Mouse (Mus musculus) liver, embryonic 11.5 days (tissue): Measurements from ENCODE around the gene Glod4. TPM values are rescaled to one million over a fixed set of nuclear protein-coding genes. Genes with fewer than 3 reads are reported as not detected.

Experiments
- ATAC-seq: fragments of 200-750 bp; cut with Nextera tagmentation; replicated peaks from 2 replicates; pipeline ENCODE4 v1.8.0; 2017; ENCODE audit warnings: moderate number of reproducible peaks, mild to moderate bottlenecking, moderate TSS enrichment, moderate library complexity; ENCODE audit not compliant: low FRiP score
- DNase-seq: peaks from one replicate; pipeline ENCODE4 v3.0.0-alpha.2; 2017; ENCODE audit warnings: low spot score
- H3K27ac ChIP-seq: fragments of 300-500 bp; sonication (generic); 2 replicates; pipeline ENCODE4 v1.5.1; 2014; ENCODE audit warnings: mild to moderate bottlenecking, low read depth, low read length, control low read depth
- H3K27me3 ChIP-seq: fragments of 300-500 bp; sonication (generic); replicated peaks from 2 replicates; pipeline ENCODE4 v1.6.1; 2014; ENCODE audit warnings: low read length, mixed read lengths; ENCODE audit not compliant: control insufficient read depth, insufficient read depth
- H3K36me3 ChIP-seq: fragments of 300-500 bp; sonication (generic); 2 replicates; pipeline ENCODE4 v1.6.1; 2014; ENCODE audit warnings: mild to moderate bottlenecking, low read length, moderate library complexity, mixed read lengths; ENCODE audit not compliant: control insufficient read depth, insufficient read depth
- H3K4me1 ChIP-seq: fragments of 300-500 bp; sonication (generic); replicated peaks from 2 replicates; pipeline ENCODE4 v1.6.1; 2014; ENCODE audit warnings: low read length, mixed read lengths; ENCODE audit not compliant: control insufficient read depth, insufficient read depth
- H3K4me2 ChIP-seq: fragments of 300-500 bp; sonication (generic); 2 replicates; pipeline ENCODE4 v1.6.1; 2014; ENCODE audit warnings: mild to moderate bottlenecking, control low read depth, moderate library complexity
- H3K4me3 ChIP-seq: fragments of 300-500 bp; sonication (generic); 2 replicates; pipeline ENCODE4 v1.5.1; 2014; ENCODE audit warnings: low read depth, low read length, control low read depth
- H3K9ac ChIP-seq: fragments of 300-500 bp; sonication (generic); 2 replicates; pipeline ENCODE4 v1.6.1; 2014; ENCODE audit warnings: low read depth, low read length, control low read depth
- H3K9me3 ChIP-seq: fragments of 300-500 bp; sonication (generic); 2 replicates; pipeline ENCODE4 v1.6.1; 2016; ENCODE audit warnings: low read length, inconsistent platforms, mixed read lengths; ENCODE audit not compliant: control insufficient read depth
- WGBS: fragments of 180-500 bp; shearing (Covaris S2); extraction: QIAGEN DNeasy Blood & Tissue Kit; methylation state at CpG from one replicate; pipeline ENCODE4 v1.1.7; 2014; 5-methylcytosine and 5-hydroxymethylcytosine counted together
- polyA plus RNA-seq: library from polyadenylated mRNA; unstranded; fragments of >200 nt; fragmentation: Nextera tagmentation; extraction: Ambion mirVana; gene quantifications from 2 replicates; pipeline ENCODE4 v1.2.1, GENCODE M21; 2014

The Glod4 gene
- 137 and 144 TPM in 2 replicates for polyA plus RNA-seq

GRCm38 (mm10) chr11:76242901-76243810 is at the start of gene Glod4, which contains the start of gene Mrm3:
Gene Glod4, minus strand, starts transcription at chr11:76243725.
Gene Mrm3, plus strand, starts transcription at chr11:76243715.
- peak; percentile 96 for DNase-seq
- Histone ChIP-seq H3K4me1 (peaks cover 8% of the 10 kb centered on the region), H3K4me3 (peak within 1 kb of the TSS; percentile 86), H3K9ac (peak within 1 kb of the TSS; percentile 81), H3K4me2 (peak within 1 kb of the TSS; percentile 95), H3K9me3 (no peaks in the 10 kb centered on the region), H3K36me3 (peaks cover 8% of the 10 kb centered on the region; the same call in 1 of the 2 replicates), H3K27me3 (no peaks in the 10 kb centered on the region), H3K27ac (peak within 1 kb of the TSS; percentile 40; the same call in 1 of the 2 replicates)
- WGBS: under 1% methylated on average over 61 of the region's 61 CpGs
- peak; percentile 85 for ATAC-seq

- H3K4me1 ChIP-seq: peaks cover 16% of the 10 kb centered on the region
- no peaks in the 10 kb centered on the region for H3K9me3 ChIP-seq
- H3K4me2 ChIP-seq: no peak overlapping the region
- peak overlapping the region; percentile 19; the same call in 1 of the 2 replicates for H3K27ac ChIP-seq
- no peaks in the 10 kb centered on the region for H3K27me3 ChIP-seq
- DNase-seq (no peak), ATAC-seq (no peak)
- H3K36me3 ChIP-seq: no peaks in the 10 kb centered on the region
- no peak overlapping the region for H3K9ac ChIP-seq
- no peak overlapping the region for H3K4me3 ChIP-seq
- WGBS: 64% methylated on average over 6 of the region's 6 CpGs
Measured at GRCm38 (mm10) chr11:76292831-76293230, 49.3 kb upstream of the Glod4 start.

- Histone ChIP-seq H3K4me3 (no peak overlapping the region), H3K9me3 (no peaks in the 10 kb centered on the region), H3K27me3 (no peaks in the 10 kb centered on the region), H3K4me2 (no peak overlapping the region), H3K27ac (peak overlapping the region; percentile 19), H3K9ac (no peak overlapping the region), H3K4me1 (peaks cover 18% of the 10 kb centered on the region), H3K36me3 (no peaks in the 10 kb centered on the region)
- ATAC-seq (no peak), DNase-seq (no peak)
- 64% methylated on average over 15 of the region's 15 CpGs for WGBS
Measured at GRCm38 (mm10) chr11:76292398-76292797, 48.9 kb upstream of the Glod4 start.

- peak overlapping the region; percentile 19; the same call in 1 of the 2 replicates for H3K27ac ChIP-seq
- no peaks in the 10 kb centered on the region for H3K9me3 ChIP-seq
- 68% methylated on average over 4 of the region's 4 CpGs for WGBS
- no peaks in the 10 kb centered on the region for H3K27me3 ChIP-seq
- H3K4me3 ChIP-seq: no peak overlapping the region
- peaks cover 22% of the 10 kb centered on the region for H3K4me1 ChIP-seq
- no peak overlapping the region for H3K9ac ChIP-seq
- no peak overlapping the region for H3K4me2 ChIP-seq
- ATAC-seq (no peak), DNase-seq (no peak)
- no peaks in the 10 kb centered on the region for H3K36me3 ChIP-seq
Measured at GRCm38 (mm10) chr11:76291960-76292359, 48.4 kb upstream of the Glod4 start.

- Histone ChIP-seq H3K4me1 (peaks cover 30% of the 10 kb centered on the region), H3K36me3 (no peaks in the 10 kb centered on the region), H3K9ac (no peak overlapping the region), H3K27me3 (no peaks in the 10 kb centered on the region), H3K4me2 (no peak overlapping the region), H3K9me3 (no peaks in the 10 kb centered on the region), H3K4me3 (no peak overlapping the region), H3K27ac (no peak overlapping the region)
- no peak for DNase-seq
- no peak for ATAC-seq
- WGBS: 55% methylated on average over 11 of the region's 11 CpGs
Measured at GRCm38 (mm10) chr11:76290367-76290766, 46.8 kb upstream of the Glod4 start.

- Histone ChIP-seq H3K4me2 (no peak overlapping the region), H3K27me3 (no peaks in the 10 kb centered on the region), H3K9me3 (no peaks in the 10 kb centered on the region), H3K36me3 (no peaks in the 10 kb centered on the region), H3K9ac (no peak overlapping the region), H3K4me1 (peaks cover 26% of the 10 kb centered on the region), H3K27ac (no peak overlapping the region), H3K4me3 (no peak overlapping the region)
- WGBS: 79% methylated on average over 6 of the region's 6 CpGs
- no peak for ATAC-seq
- no peak for DNase-seq
Measured at GRCm38 (mm10) chr11:76288645-76289044, 45.1 kb upstream of the Glod4 start.

GRCm38 (mm10) chr11:76287301-76287700 is 43.8 kb upstream of the Glod4 start:
- no peak overlapping the region for H3K9ac ChIP-seq
- DNase-seq (no peak), ATAC-seq (no peak)
- H3K4me3 ChIP-seq: no peak overlapping the region
- no peaks in the 10 kb centered on the region for H3K36me3 ChIP-seq
- H3K27ac ChIP-seq: no peak overlapping the region
- 54% methylated on average over 10 of the region's 10 CpGs for WGBS
- peaks cover 20% of the 10 kb centered on the region for H3K4me1 ChIP-seq
- H3K4me2 ChIP-seq: no peak overlapping the region
- no peaks in the 10 kb centered on the region for H3K9me3 ChIP-seq
- no peaks in the 10 kb centered on the region for H3K27me3 ChIP-seq

GRCm38 (mm10) chr11:76286534-76287126 is 43.1 kb upstream of the Glod4 start:
- DNase-seq: no peak

More at GRCm38 (mm10) chr11:76286534-76287126, 43.1 kb upstream of the Glod4 start:
- H3K36me3 ChIP-seq: no peaks in the 10 kb centered on the region
- no peaks in the 10 kb centered on the region for H3K27me3 ChIP-seq
- H3K9me3 ChIP-seq: no peaks in the 10 kb centered on the region
- no peak for ATAC-seq
- H3K27ac ChIP-seq: no peak overlapping the region
- no peak overlapping the region for H3K4me3 ChIP-seq
- H3K9ac ChIP-seq: no peak overlapping the region
- 42% methylated on average over 10 of the region's 10 CpGs for WGBS
- no peak overlapping the region for H3K4me2 ChIP-seq
- peaks cover 14% of the 10 kb centered on the region for H3K4me1 ChIP-seq
